Mouse (Mus musculus) CD4-positive, CD25-positive, alpha-beta regulatory T cell, adult 2 months (primary cell): Measurements from ENCODE around the gene Stx5a.
A peak's percentile ranks its signal among the peaks of the same experiment; 100 is the strongest.

Experiments used
- DNase-seq: peaks from one replicate; pipeline ENCODE4 v3.0.0-alpha.2; 2012; ENCODE audit warnings: low read depth, low spot score

The Stx5a gene

DNA sequence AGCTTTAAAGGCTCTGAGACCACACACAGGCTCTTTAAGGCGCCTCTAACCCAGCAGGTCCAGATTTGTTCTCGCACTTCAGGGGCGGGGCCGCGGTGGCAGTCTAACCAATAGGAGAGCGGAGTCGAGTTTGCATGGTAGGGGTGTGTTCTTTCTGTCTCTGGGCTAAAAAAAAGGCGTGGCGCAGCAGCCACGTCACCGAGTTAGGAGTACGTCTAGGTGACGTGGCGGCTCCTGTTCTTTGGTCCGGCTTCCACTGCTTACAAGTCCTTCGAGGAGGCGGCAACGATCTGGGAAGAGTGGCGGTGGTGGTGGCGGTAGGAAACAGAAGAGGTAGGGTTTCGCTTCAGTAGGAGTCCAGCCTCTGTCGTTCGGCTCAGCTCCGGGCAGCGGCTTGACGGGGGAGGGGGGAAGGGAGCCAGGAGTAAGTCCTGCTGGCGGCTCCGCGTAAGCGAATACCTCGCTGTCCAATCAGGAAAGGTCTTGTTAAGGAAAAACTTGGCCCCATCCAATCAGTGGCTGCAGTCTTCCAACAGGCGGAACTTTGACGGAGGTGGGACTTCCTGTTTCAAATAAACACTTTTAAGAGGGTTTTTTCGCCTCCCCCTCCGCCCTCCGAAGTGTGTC lies at the start of gene Stx5a:
Gene Stx5a (plus strand): TSS at position 171 of the 627 bp plus-strand sequence.
- DNase-seq: peak; percentile 97

DNA sequence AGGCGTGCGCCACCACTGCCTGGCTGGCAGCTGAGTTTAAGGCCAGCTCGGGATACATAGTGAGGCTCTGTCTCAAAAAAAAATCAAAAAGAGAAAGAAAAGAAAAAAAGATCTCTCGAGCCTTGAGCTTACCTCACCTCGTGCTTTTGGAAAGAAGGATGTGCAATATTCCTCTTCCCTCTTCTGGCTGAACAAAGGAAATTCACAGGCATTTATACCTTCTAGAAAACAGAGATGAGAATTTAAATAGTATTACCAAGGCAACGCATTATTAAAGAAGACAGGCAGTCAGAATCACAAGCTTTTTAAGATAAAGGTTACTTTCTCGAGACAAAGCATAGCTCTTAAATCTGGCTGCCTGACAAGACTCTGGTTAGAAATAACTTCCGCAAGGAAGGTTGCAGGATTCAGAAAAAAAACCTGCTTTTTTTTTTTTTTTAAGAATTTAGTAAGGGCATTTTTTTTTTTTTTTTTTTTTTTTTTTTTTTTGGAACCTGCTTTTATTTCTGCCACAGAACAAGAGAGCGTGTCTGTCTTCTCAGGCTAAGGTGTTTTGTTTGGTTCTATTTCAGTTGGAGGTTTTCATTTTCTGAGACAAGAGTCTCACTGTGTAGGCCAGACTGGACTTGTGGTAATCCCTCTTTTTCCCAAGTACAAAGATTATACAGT lies 49.2 kb upstream of the Stx5a start:
- no peak for DNase-seq

DNA sequence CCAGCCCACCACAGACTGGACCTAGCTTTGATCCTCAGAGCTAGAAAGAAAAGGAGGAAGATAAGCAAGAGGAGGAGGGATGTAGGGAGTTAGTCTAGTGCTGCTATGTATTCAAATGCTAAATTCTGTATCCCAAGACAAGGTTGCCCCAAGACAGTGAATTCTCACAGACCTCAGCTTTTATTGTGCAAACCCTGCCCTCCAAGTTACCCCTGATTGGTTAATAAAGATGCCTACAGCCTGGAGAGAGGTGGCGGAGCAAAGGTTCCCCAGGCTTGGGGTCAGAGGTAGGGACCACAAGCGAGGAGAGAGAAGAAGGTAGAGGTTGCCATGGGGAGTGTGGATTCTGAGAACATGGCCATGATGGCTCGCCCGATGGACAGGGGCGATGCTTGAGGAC lies 48.5 kb upstream of the Stx5a start:
- no peak for DNase-seq

DNA sequence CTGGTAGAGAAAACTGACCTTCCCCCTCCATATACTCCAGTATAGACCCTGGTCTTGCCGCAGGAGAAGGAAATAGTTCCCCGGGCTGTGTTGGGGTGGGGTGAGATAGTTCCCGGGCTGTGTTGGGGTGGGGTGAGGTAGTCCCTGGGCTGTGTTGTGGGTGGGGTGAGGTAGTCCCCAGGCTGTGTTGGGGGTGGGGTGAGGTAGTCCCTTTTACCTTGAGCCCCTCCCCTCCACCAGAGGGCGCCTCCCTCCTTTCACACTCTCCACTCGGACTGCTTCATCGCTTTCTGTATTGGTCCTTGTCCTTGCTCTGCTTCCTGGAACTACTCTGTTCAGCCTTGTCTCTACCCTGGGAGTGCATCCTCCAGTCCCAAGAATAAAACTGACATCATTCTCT lies 45.9 kb upstream of the Stx5a start:
- DNase-seq: peak; percentile 83

DNA sequence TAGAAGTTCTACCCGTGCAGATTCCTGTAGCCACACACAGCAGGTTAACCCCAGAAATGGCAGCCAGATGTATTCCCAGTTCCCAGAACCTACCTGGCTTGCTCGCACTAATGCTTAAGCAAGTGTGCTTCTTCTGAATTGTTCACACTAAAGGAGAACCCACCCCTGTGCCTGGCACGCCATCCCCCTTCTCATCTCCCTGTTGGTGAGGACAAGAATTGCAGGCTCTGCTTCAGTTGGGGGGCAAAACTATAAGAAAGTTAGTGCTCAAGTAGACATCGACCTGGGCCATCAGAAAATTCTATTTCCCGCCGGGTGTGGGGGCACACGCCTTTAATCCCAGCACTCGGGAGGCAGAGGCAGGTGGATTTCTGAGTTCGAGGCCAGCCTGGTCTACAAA lies 41.6 kb upstream of the Stx5a start:
- DNase-seq: no peak

DNA sequence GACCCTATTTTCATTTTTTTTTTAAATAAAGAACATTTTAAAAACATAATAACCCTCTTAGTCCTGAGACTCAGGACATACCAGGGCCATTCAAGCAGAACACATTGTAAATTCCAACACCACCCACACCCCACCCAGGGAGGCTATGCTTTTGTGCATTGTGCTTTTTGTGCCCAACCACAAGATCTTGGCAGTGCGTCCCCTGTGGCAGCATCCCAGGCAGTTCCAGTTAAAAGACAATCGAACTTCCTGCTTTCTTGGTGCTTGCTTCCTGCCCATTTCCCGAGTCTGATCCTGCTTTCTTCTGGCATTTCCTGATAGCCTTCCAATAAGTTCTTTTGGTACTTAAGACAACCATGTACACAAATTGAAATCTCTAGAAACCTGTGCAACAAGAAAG lies 38.8 kb upstream of the Stx5a start:
- DNase-seq: no peak

DNA sequence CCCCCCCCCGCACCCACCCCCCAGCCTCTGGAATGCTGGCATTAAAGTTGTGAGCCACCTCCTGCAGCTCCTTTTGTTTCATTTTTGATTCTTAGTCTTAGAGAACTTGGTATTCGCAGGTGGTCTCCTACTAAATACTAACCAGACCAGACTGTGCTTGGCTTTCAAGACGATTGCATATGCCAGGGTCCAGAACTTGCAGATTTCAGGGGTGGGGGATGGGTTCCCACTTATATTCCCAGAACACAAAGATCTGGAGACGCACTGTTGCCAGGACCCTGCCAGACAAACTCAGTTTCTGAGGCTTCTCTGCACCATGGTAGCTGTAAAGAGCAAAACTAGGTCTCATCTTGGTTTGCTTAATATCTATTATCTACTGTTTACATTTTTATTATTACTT lies 37.6 kb upstream of the Stx5a start:
- DNase-seq: no peak

DNA sequence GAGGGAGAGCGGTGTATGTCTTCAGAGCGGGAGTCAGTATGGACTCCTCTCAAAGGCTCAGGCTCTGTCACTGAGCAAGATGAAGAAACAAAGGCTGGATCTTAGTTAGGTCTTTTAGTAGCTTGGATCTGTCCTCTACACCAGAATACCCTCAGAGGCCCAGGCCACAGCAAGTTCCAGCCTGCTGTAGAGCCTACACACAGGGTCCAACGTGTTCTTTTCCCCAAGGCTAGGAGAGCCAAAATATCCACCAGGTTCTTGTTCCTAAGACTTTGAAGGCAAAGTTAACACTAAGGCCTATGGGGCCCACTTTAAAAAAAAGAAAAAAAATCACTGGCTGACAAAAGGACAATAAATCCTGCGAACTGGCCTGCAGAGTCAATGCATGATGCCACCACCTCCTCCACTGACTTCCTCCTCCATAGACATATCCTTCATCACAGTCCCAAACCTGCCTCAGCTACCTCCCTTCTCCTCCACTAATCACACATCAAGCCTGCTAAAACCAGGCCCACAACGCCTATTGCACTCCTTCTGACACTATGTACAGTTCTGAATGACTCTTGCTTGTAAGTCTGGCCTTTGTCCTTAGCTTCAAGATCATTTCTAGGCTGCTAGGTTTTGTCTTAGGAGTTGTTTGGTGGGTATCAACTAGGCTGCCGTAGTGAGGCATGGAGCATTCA lies 36.0 kb upstream of the Stx5a start:
- no peak for DNase-seq

DNA sequence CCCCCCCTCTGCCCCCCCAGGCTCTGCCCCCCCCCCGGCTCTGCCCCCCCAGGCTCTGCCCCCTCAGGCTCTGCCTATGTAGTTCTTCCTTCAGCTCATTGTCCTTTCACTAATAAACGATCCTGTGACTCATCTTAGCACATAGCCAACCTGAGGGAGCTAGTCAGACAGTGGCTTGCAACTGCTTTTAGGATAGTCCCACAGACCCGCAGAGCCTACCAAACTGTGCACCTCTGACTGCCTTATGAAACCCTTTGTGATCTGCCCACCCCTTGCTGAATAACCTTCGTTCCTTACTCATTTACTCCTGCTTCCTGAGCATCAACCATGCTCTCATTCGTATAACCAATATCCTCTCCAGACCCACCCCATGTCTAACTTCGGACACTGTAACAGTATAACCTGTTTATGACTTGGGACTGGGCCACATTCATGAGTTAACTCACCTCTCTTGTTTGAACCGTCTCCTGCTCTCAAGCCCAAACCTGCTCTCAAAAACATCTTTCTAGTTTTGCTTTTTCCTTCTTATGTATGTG lies 35.0 kb upstream of the Stx5a start:
- no peak for DNase-seq

DNA sequence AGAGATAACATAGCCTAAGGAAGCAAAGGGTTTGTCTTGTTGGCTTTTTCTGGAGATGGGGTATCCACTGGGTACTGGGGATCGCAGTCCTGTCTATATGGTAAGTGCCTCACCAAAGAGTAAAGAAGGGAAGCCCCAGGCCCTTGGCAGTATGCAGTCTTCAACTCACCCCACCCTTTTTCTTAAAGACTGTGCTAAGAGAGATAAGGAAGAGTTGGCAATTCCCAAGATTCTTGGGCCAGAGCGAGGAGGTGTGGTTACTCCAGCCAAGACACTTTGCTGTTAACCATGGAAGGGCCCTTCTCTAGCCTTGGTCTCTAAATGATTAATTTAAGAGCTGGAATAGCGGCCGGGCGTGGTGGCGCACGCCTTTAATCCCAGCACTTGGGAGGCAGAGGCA lies 34.3 kb upstream of the Stx5a start:
- DNase-seq: no peak

DNA sequence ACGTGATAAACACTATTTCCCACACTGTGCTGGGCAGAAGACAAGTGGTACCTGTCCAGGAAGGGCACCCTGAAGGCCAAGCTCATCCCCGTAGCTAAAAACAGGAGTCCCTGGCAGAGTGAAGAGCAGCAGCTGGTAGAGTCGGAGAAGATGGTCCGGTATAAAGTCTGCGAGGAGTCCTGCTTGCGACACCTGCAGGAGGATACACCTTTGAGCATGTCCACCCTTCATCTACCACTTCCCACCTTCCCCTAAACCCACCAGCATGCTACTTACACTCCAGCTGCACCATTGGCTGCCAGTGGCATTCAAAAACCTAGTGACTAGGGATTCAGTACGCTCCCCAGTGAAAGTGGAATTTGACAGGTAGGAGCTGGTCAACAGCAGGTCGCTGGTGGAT lies 32.3 kb upstream of the Stx5a start:
- DNase-seq: no peak

DNA sequence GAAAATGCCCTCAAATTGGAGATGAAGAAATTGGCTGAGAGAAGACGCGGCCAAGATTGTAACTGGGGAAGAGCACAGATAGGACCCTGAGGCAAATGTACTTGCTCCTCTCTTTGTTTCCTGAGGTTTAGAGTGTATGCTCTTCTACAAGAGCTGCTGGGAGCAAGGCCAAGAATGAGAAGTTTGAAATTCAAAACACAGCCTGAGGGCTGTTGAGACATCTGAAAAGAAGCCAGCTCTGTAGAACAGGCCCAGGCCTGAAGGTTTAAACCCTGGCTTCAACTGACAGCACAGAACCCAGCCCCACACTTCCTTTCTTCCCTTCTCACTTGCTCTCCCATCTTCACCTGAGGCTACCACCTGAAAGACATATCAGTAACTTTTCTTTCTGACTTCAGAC lies 31.2 kb upstream of the Stx5a start:
- DNase-seq: no peak

DNA sequence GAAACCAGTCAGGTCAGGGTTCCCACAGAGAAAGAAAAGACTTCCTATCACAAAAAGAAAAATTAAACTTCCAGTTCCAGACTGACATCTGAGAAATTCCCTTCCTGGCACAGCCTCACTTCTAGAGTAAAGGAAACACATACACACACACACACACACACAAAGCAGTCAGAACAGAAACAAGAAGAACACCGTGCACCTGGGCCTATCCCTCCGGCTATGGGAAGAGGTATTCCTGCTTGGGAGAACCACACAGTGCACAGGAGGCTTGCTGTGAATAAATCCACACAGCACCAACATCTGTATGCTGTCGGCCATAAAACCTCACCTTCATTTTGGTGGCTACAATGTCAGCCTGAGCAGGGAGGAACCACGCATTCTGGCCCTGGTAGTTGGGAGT lies 29.7 kb upstream of the Stx5a start:
- DNase-seq: no peak

DNA sequence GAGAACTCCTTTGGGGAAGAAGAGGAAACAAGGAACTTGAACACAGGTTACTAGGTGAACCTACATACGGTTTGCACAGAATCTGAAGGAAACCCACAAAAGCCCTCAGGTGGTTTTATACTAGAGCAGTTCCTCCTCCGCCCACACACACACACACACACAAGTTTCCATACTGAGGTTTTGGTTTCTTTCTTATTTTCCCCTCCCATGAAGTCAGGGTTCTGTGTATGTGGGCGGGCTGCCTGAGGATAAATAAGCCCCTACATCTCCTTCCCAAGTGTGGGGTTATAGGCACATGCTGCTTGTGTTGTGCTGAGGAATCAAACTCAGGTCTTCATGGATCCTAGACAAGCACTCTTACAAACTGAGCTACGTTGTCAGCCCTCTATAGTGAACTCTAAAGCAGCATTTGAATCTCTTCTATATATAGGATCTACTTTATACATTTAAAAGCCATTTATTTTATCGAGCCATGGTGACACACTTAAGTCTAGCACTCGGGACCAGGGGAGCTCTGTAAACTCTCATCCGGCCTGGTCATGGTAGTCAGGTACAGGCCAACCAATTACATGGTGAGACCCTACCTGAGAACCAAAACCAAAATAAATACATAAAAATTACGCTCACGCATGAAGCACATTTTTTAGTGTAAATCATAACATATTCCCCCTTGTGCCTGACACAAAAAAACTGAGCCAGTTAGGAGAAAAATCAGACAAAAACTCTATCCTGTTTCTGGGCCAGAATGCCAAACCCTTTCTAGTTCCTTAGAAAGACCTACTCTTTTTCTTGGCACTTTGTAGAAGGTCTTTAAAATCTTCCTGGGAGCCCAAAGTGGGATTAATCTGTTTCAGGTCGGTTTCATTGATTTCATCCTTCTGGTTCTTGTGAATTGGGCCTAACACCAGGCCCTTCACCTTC lies 29.0 kb upstream of the Stx5a start:
- peak; percentile 88 for DNase-seq

DNA sequence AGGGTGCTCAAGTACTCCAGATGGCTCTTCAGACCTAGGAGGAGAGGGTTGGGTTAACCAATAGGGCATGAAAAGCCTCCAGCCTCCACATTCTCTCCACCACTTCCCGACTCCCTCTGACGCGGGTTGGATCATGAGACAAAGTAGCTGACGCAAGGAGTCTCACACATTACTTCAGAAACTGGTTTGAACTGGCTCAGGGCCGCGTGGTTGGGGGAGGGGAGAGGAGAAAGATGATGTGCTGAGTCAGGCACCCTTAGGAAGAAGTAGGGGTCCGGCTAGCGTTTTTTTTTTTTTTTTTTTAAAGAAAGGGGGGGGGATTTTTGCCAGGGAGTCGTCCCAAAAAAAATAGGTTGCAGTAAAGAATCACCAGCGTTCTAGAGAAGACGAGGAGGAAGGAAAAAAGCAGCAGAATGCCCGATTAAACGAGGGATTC lies 28.3 kb upstream of the Stx5a start:
- peak; percentile 88 for DNase-seq

DNA sequence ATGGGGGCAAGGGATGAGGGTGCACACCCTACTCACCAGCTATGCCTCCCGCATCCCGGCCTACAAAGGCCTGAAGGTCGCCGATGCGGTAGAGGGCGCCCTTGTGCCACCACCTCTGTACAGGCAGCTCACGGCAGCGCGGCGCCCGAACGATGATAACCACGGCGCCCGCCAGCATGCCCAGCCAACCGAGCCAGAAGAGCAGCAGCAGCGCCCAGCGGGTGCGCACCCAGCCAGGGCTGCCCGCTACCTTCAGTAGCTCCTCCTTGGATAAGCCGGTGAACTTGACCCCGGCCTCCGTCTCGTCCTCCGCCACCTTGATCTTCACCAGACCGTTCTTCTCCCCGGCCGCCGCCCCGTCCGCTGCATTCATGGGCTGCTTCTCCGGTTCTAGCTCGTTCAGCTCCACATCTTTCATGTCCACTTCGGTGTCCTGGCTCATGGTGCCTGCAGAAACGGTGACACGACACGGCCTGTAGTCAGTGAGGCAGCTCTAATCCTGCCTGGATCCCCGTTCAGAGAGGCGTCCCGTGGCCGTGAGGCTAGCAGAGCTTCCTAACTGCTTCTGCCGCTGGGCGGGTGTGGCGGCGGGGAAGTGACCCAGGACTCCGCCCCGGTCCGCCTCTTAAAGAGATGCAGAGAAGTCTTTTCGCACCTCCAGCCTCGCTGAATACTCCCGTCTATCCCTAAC lies 27.8 kb upstream of the Stx5a start:
- DNase-seq: peak; percentile 96

DNA sequence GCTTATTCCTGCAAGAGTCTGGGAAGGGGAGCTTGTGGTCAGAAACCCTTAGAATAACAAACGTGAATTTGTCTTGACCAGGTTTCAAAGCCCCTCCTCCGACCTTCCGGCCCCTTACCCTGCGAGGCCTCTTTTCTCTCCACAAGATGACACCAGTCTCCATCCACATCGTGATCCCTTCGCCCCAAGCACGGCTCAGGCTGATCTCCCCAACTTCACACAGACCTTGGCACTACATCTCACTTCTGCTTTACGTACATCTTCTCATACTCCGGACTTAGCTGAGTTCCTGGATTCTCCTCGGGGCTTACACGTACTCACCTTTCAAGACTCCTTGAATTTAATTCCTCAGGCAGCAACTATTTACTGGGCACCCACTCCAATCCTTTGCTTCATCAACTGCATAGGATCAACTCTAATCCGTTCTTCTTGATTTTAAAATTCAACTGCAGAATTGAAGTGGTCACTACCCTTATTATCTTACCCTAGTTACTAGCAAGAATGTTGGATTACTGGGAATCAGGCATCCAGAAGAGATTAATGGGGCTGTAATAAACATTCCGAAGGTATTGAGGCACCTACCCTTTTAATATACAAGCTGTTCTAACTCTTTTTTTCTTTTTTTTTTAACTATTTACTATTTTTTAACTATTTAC lies 27.1 kb upstream of the Stx5a start:
- DNase-seq: no peak

DNA sequence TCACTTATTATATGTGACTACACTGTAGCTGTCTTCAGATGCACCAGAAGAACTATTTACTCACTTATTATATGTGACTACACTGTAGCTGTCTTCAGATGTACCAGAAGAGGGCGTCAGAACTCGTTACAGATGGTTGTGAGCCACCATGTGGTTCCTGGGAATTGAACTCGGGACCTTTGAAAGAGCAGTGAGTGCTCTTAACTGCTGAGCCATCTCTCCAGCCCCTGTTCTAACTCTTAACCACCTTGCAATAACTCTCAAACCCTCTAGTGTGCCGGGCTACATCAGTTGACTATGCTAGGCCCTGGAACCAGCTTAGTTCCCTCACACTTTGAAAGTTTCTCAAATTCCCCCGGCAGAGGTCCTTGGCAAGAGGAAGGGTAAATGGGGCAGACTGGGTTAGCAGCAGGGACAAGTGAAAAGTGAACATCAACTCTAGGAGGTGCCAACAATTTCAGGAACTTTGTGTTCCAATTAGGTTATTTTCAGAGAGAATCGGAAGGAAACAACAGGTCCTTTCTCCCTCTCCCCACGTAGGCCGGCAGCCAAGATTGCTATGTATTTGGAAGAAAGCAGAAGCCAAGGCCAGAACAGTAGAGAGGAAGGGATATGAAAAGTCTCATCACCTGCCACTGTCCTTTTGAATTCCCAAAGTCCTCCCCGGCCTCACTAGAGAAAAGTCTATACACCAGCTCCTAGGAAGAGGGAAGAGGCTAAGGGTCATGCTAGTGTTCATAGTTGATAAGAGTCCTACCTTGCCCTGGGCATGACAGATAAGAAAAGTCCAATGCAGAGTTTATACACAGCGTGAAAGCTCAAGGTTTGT lies 26.3 kb upstream of the Stx5a start:
- peak; percentile 27 for DNase-seq

DNA sequence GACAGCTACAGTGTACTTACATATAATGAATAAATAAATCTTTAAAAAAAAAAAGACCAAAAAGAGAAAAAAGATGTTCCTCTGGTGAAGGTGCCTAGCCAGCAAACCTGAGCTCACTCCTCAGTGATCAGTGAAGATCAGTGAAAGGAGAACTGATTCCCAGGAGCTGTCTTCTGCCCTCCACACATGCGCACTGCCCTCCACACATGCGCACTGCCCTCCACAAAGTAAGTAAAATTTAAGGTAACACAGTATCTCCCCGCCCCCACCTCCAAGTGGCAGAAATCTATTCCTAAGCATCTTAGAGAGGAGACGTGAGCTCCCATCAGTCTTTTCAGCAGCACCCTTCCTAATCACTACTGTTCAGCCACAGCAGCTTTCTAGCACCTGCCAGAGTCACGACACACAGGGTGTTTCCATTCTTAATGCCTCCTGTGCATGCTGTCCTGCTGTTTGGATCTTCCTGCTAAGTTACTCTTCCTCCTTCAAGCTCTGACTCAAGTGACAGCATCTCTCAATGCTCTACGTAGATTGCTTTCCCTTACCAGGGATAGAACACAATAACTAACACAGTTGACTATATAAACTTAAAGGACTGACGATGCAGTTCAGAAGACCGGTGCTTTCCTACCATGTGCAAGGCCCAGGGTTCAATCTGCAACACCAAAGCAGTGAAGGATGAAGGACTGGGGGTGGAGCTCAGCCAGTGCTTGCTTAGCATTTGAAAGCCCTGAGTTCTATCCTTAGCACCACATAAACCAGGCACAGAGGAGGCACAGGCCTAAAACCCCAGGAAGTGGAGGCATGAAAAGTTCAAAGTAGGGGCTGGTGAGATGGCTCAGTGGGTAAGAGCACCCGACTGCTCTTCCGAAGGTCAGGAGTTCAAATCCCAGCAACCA lies 25.1 kb upstream of the Stx5a start:
- DNase-seq: no peak
